Mouse (Mus musculus): ENCODE results near the gene Flcn. TPM values are rescaled to one million over a fixed set of nuclear protein-coding genes. Genes with fewer than 3 reads are reported as not detected.
A peak's percentile ranks its signal among the peaks of the same experiment; 100 is the strongest.

Flcn gene
- polyA plus RNA-seq, 1 experiment from 2014 or later: 19.3 TPM

DNA sequence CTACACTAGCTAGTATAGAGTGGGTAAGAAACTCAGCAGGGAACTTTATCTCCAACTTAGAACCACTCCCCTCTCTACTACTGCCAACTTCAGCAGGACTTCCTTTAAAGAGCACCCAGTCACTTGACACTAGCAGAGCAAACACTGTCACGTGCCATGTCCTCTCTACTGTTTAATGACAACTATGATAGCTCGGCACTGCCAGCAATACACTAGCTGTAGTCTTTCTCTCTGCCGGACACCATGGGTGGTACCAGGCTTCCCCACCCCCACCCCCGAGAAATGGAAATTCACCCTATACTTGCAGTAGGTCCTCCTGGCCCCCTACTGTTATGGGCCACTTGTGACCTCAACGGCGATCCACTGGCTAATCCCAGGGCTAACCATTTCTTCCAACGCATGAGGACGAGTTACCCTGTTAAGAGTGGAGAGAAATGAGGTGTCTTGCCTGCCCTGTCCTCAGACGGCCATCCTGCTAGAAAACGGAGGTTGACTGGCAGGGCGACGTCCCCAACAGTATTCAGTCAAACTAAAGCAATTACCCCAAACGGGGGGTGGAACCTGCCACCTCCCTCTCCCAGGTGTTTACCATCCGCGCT, 646 bp downstream of the Flcn start:
- peaks cover 3% of the 10 kb centered on the region; the same call in 1 of the 2 replicates for H3K36me3 ChIP-seq (ENCODE audit: control insufficient read depth, insufficient read depth)
- H3K4me2 ChIP-seq (ENCODE audit: low read depth, low read length): peak overlapping the region; percentile 93
- peaks cover 10% of the 10 kb centered on the region for H3K4me1 ChIP-seq (ENCODE audit: control insufficient read depth, low read depth, low read length)
- peak overlapping the region; percentile 88 for H3K9ac ChIP-seq (ENCODE audit: low read depth, low read length)
- ATAC-seq (ENCODE audit: low read depth): peak; percentile 57
- H3K9me3 ChIP-seq (replicated peaks; ENCODE audit: control insufficient read depth, low read length): no peaks in the 10 kb centered on the region
- H3K27ac ChIP-seq (ENCODE audit: low read length): peak overlapping the region; percentile 88
- H3K4me3 ChIP-seq (ENCODE audit: low read depth, low read length): peak overlapping the region; percentile 72
- whole genome bisulfite sequencing (ENCODE audit: insufficient replicate concordance): under 1% methylated on average over 15 of the region's 15 CpGs
- H3K27me3 ChIP-seq (ENCODE audit: control insufficient read depth, insufficient read depth, low read depth, low read length): no peaks in the 10 kb centered on the region

DNA sequence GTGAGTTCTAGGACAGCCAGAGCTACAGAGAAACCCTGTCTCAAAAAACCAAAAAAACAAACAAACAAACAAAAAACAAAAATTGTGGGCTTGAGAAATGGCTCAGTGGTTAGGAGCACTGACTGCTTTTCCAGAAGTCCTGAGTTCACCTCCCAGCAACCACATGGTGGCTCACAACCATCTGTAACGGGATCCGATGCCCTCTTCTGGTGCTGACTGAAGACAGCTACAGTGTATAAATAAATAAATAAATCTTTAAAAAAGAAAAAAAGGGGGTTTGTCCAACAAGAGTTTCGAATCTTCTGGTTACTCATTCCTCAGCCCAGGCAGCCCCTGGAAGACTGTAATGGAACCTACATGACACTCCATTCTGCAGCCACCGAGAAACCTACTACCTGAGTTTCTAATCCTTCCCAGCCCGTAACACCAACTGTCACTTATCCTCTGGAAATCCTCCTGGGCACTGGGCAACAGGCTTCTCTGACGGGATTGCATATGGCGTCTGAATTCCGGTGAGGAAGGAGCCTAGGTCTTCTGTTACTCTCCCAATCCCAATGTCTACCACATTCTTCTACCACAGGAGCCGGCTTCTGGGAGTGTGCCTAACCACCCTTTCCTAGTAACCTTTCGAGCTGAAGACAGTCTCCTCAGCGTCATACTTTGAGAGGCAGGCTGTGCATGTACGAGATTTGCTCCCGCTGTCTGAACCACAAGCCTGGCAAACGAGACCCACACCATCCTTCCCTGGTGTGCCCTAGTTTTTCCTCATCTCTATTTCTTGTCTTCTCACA, 1.5 kb downstream of the Flcn start:
- Histone ChIP-seq H3K36me3 (ENCODE audit: control insufficient read depth, insufficient read depth) (peaks cover 8% of the 10 kb centered on the region), H3K27ac (ENCODE audit: low read length) (peak overlapping the region; percentile 88), H3K4me2 (ENCODE audit: low read depth, low read length) (peak overlapping the region; percentile 93), H3K9ac (ENCODE audit: low read depth, low read length) (peak overlapping the region; percentile 88; the same call in 1 of the 2 replicates), H3K9me3 (replicated peaks; ENCODE audit: control insufficient read depth, low read length) (no peaks in the 10 kb centered on the region), H3K27me3 (ENCODE audit: control insufficient read depth, insufficient read depth, low read depth, low read length) (no peaks in the 10 kb centered on the region), H3K4me3 (ENCODE audit: low read depth, low read length) (peak overlapping the region; percentile 72), H3K4me1 (ENCODE audit: control insufficient read depth, low read depth, low read length) (peaks cover 10% of the 10 kb centered on the region)
- WGBS (ENCODE audit: insufficient replicate concordance): 63% methylated on average over 14 of the region's 14 CpGs
- ATAC-seq (ENCODE audit: low read depth): no peak

DNA sequence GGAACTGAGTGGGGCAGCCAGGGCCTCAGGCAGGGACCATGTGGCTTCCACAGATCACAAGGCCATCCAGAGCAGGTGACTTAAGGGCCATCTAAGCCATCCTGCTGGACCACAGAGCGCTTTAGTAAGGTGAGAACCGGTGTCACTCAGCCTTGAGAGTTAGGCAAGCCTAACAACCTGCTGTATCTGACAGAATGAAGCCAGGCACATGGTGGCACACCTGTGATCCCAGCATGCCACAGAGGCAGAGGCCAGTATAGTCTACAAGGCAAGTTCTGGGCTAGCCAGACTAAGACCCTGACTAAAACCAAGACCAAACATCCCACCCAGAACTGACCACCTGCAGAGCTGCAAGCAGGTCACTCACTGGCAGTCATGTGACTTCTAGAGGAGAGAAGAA, 4.2 kb downstream of the Flcn start:
- no peak overlapping the region for H3K9ac ChIP-seq (ENCODE audit: low read depth, low read length)
- H3K27ac ChIP-seq (ENCODE audit: low read length): no peak overlapping the region
- H3K36me3 ChIP-seq (ENCODE audit: control insufficient read depth, insufficient read depth): peaks cover 28% of the 10 kb centered on the region
- H3K4me3 ChIP-seq (ENCODE audit: low read depth, low read length): no peak overlapping the region
- no peaks in the 10 kb centered on the region for H3K9me3 ChIP-seq (replicated peaks; ENCODE audit: control insufficient read depth, low read length)
- WGBS (ENCODE audit: insufficient replicate concordance): 87% methylated on average over 2 of the region's 2 CpGs
- no peak overlapping the region for H3K4me2 ChIP-seq (ENCODE audit: low read depth, low read length)
- H3K27me3 ChIP-seq (ENCODE audit: control insufficient read depth, insufficient read depth, low read depth, low read length): no peaks in the 10 kb centered on the region
- peaks cover 10% of the 10 kb centered on the region for H3K4me1 ChIP-seq (ENCODE audit: control insufficient read depth, low read depth, low read length)
- ATAC-seq (ENCODE audit: low read depth): no peak

DNA sequence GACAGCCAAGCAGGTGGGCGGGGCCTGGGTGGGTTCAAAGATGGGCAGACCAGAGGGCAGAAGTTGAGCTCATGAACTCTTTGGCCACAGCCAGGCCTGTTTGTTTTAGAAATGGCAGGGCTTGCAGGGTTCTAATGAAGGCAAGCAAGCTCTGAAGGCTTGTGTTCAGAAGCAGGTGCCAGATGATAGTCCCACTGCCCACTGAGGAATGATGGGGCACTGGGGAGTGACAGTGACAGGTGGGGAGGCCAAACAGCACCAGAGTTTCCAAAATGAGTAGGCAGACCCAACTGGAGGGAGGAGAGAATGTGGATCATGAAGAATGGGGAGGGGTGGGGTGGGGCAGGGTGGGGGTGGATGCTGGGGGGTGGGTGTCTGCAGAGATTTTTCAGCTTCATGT, 4.6 kb downstream of the Flcn start:
- H3K27me3 ChIP-seq (ENCODE audit: control insufficient read depth, insufficient read depth, low read depth, low read length): no peaks in the 10 kb centered on the region
- no peak overlapping the region for H3K4me3 ChIP-seq (ENCODE audit: low read depth, low read length)
- H3K36me3 ChIP-seq (ENCODE audit: control insufficient read depth, insufficient read depth): peaks cover 32% of the 10 kb centered on the region
- peaks cover 10% of the 10 kb centered on the region for H3K4me1 ChIP-seq (ENCODE audit: control insufficient read depth, low read depth, low read length)
- ATAC-seq (ENCODE audit: low read depth): no peak
- 78% methylated on average over 1 of the region's 1 CpGs for WGBS (ENCODE audit: insufficient replicate concordance)
- no peaks in the 10 kb centered on the region for H3K9me3 ChIP-seq (replicated peaks; ENCODE audit: control insufficient read depth, low read length)
- no peak overlapping the region for H3K27ac ChIP-seq (ENCODE audit: low read length)
- no peak overlapping the region for H3K9ac ChIP-seq (ENCODE audit: low read depth, low read length)
- no peak overlapping the region for H3K4me2 ChIP-seq (ENCODE audit: low read depth, low read length)

DNA sequence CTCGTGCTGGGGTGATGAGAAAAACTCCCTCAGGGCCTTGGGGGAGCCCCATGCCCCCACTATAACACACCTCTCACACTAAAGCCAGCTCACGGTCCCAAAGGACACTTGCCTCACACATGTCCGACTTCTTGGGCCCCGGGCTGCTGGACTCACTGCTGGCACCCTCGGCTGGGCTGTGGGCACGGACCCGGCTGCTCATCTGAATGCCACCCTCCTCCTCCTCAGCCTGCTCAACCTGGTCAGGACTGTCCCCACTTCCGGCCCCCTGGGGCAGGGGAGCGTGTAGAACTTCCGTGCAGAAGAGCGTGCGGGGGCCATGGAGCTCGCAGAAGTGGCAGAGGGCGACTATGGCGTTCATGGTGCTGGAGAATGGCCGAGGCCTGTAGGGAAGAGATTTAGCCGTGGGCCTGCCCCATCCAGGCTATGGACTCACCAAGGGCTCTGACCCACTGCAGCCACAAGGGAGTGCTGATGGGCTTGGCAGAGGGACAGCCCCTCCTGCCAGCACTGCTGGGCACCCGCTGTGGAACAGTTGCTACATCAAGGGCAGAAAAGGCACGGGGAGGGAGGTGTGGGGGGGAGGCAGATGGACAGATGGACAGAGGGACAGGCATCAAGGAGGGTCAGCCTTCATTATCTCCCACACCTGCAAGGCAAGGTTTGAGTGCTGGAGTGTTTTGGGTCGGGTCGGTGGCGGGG, 5.3 kb downstream of the Flcn start:
- Histone ChIP-seq H3K27me3 (ENCODE audit: control insufficient read depth, insufficient read depth, low read depth, low read length) (no peaks in the 10 kb centered on the region), H3K36me3 (ENCODE audit: control insufficient read depth, insufficient read depth) (peaks cover 38% of the 10 kb centered on the region), H3K4me3 (ENCODE audit: low read depth, low read length) (no peak overlapping the region), H3K9me3 (replicated peaks; ENCODE audit: control insufficient read depth, low read length) (no peaks in the 10 kb centered on the region), H3K9ac (ENCODE audit: low read depth, low read length) (no peak overlapping the region), H3K27ac (ENCODE audit: low read length) (no peak overlapping the region), H3K4me1 (ENCODE audit: control insufficient read depth, low read depth, low read length) (peaks cover 10% of the 10 kb centered on the region), H3K4me2 (ENCODE audit: low read depth, low read length) (no peak overlapping the region)
- WGBS (ENCODE audit: insufficient replicate concordance): 82% methylated on average over 22 of the region's 22 CpGs
- no peak for ATAC-seq (ENCODE audit: low read depth)

DNA sequence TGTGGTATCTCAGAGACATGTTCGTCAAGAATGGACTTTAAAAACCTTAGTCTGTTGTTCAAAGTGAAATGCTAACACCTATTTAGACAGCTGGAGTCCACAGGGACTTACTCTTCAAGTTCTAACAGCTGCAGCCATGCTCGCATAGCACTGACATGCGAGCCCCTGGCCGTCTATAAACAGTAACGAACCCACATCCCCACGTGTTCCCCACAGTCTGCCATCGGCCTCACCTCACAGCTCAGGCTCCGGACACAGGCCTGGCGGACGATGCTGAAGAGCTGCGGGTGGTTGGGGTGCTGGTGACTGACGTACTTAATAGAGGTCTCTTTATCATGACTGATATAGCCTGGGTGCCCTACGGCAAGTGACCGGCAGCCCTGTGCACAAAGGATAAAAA, 6.3 kb downstream of the Flcn start:
- Histone ChIP-seq H3K9me3 (replicated peaks; ENCODE audit: control insufficient read depth, low read length) (no peaks in the 10 kb centered on the region), H3K4me3 (ENCODE audit: low read depth, low read length) (no peak overlapping the region), H3K27me3 (ENCODE audit: control insufficient read depth, insufficient read depth, low read depth, low read length) (no peaks in the 10 kb centered on the region), H3K4me1 (ENCODE audit: control insufficient read depth, low read depth, low read length) (peaks cover 3% of the 10 kb centered on the region), H3K27ac (ENCODE audit: low read length) (no peak overlapping the region), H3K9ac (ENCODE audit: low read depth, low read length) (no peak overlapping the region), H3K4me2 (ENCODE audit: low read depth, low read length) (no peak overlapping the region), H3K36me3 (ENCODE audit: control insufficient read depth, insufficient read depth) (peaks cover 49% of the 10 kb centered on the region)
- 81% methylated on average over 14 of the region's 14 CpGs for WGBS (ENCODE audit: insufficient replicate concordance)
- ATAC-seq (ENCODE audit: low read depth): no peak

DNA sequence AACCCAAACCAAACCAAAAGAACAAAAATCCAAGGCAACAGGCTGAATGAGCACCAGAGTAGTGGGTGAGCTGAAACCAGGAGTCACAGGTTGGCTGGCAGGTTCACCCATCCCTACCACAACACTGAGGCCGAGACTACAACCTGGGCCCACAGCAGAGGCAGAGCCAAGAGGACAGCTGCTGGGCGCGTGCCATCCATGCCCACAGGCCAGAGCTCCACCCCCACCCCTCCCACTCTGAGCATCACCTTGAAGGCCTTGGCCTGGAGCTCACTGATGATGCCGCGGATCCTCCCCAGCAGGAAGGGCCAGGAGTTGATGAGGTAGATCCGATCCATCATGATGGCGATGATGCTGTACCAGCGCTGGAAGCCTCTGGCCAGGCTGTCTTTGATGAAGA, 7.9 kb downstream of the Flcn start:
- no peak overlapping the region for H3K4me2 ChIP-seq (ENCODE audit: low read depth, low read length)
- H3K27ac ChIP-seq (ENCODE audit: low read length): no peak overlapping the region
- H3K4me1 ChIP-seq (ENCODE audit: control insufficient read depth, low read depth, low read length): no peaks in the 10 kb centered on the region
- H3K27me3 ChIP-seq (ENCODE audit: control insufficient read depth, insufficient read depth, low read depth, low read length): no peaks in the 10 kb centered on the region
- H3K4me3 ChIP-seq (ENCODE audit: low read depth, low read length): no peak overlapping the region
- WGBS (ENCODE audit: insufficient replicate concordance): 83% methylated on average over 8 of the region's 8 CpGs
- H3K9ac ChIP-seq (ENCODE audit: low read depth, low read length): no peak overlapping the region
- peaks cover 56% of the 10 kb centered on the region for H3K36me3 ChIP-seq (ENCODE audit: control insufficient read depth, insufficient read depth)
- no peak for ATAC-seq (ENCODE audit: low read depth)
- no peaks in the 10 kb centered on the region for H3K9me3 ChIP-seq (replicated peaks; ENCODE audit: control insufficient read depth, low read length)

DNA sequence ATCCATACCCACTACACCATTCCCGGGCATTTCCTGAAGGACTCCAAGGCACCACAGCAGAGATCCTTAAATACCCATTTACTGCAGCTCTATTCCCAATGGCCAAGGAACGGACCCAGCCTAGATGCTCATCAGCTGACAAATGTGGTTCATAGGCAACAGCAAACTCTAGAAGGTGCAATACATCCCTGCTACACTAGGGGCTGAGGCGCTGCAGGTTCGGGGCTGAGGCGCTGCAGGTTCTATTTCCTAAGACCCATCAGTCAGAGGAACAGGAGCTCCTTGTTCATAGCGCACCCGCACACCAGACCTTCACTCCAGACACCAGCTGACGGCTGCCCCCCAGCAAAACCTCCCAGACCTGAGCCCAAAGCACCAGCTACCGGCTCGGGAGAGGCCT, 9.4 kb downstream of the Flcn start:
- H3K9ac ChIP-seq (ENCODE audit: low read depth, low read length): no peak overlapping the region
- H3K4me2 ChIP-seq (ENCODE audit: low read depth, low read length): no peak overlapping the region
- 80% methylated on average over 10 of the region's 10 CpGs for WGBS (ENCODE audit: insufficient replicate concordance)
- peaks cover 55% of the 10 kb centered on the region for H3K36me3 ChIP-seq (ENCODE audit: control insufficient read depth, insufficient read depth)
- no peaks in the 10 kb centered on the region for H3K27me3 ChIP-seq (ENCODE audit: control insufficient read depth, insufficient read depth, low read depth, low read length)
- no peak overlapping the region for H3K4me3 ChIP-seq (ENCODE audit: low read depth, low read length)
- ATAC-seq (ENCODE audit: low read depth): no peak
- no peaks in the 10 kb centered on the region for H3K4me1 ChIP-seq (ENCODE audit: control insufficient read depth, low read depth, low read length)
- no peaks in the 10 kb centered on the region for H3K9me3 ChIP-seq (replicated peaks; ENCODE audit: control insufficient read depth, low read length)
- H3K27ac ChIP-seq (ENCODE audit: low read length): no peak overlapping the region

DNA sequence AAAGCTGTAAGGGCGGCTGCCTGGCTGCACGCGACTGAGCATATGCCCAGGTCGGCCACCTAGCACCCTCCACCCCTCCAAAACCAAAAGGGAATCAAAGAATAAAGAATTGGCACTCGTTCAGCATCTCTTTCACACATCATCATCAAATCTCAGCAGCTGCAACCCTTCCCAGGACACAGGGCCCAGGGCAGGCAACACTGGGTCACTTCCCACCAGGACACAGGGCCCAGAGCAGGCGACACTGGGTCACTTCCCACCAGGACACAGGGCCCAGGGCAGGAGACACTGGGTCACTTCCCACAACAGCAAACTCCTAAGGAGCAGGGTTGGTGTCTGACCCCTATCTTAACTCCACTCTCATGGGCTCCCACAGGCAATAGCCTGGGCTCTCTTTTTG, 16.4 kb downstream of the Flcn start:
- Histone ChIP-seq H3K27ac (ENCODE audit: low read length) (no peak overlapping the region), H3K36me3 (ENCODE audit: control insufficient read depth, insufficient read depth) (peaks cover 22% of the 10 kb centered on the region), H3K4me2 (ENCODE audit: low read depth, low read length) (no peak overlapping the region), H3K4me1 (ENCODE audit: control insufficient read depth, low read depth, low read length) (no peaks in the 10 kb centered on the region), H3K27me3 (ENCODE audit: control insufficient read depth, insufficient read depth, low read depth, low read length) (no peaks in the 10 kb centered on the region), H3K9me3 (replicated peaks; ENCODE audit: control insufficient read depth, low read length) (no peaks in the 10 kb centered on the region), H3K4me3 (ENCODE audit: low read depth, low read length) (no peak overlapping the region), H3K9ac (ENCODE audit: low read depth, low read length) (no peak overlapping the region)
- no peak for ATAC-seq (ENCODE audit: low read depth)
- 81% methylated on average over 6 of the region's 6 CpGs for WGBS (ENCODE audit: insufficient replicate concordance)
